Mouse (Mus musculus) intestine, embryonic 16.5 days (tissue): ENCODE measurements around the gene Lpin3. TPM values are rescaled to one million over a fixed set of nuclear protein-coding genes. Genes with fewer than 3 reads are reported as not detected.

ENCODE experiments used
- ATAC-seq: fragments of 200-750 bp; cut with Nextera tagmentation; 2 replicates; pipeline ENCODE4 v1.8.0; 2017; ENCODE audit warnings: moderate TSS enrichment, moderate library complexity
- H3K27ac ChIP-seq: fragments of 300-500 bp; sonication (generic); 2 replicates; pipeline ENCODE4 v1.5.1; 2014; ENCODE audit warnings: mild to moderate bottlenecking, low read length
- H3K27me3 ChIP-seq: fragments of 300-500 bp; sonication (generic); replicated peaks from 2 replicates; pipeline ENCODE4 v1.6.1; 2014; ENCODE audit warnings: low read length, control low read depth, mixed read lengths; ENCODE audit not compliant: control insufficient read depth, insufficient read depth
- H3K36me3 ChIP-seq: fragments of 300-500 bp; sonication (generic); 2 replicates; pipeline ENCODE4 v1.6.1; 2014; ENCODE audit warnings: low read length, control low read depth; ENCODE audit not compliant: control insufficient read depth, insufficient read depth
- H3K4me1 ChIP-seq: fragments of 300-500 bp; sonication (generic); 2 replicates; pipeline ENCODE4 v1.6.1; 2014; ENCODE audit warnings: low read length, control low read depth, mixed read lengths; ENCODE audit not compliant: control insufficient read depth, insufficient read depth
- H3K4me2 ChIP-seq: fragments of 300-500 bp; sonication (generic); 2 replicates; pipeline ENCODE4 v1.6.1; 2014; ENCODE audit warnings: low read depth, low read length, control low read depth
- H3K4me3 ChIP-seq: fragments of 300-500 bp; sonication (generic); 2 replicates; pipeline ENCODE4 v1.5.1; 2014; ENCODE audit warnings: mild to moderate bottlenecking, low read length
- H3K9ac ChIP-seq: fragments of 300-500 bp; sonication (generic); 2 replicates; pipeline ENCODE4 v1.6.1; 2014; ENCODE audit warnings: low read depth, low read length
- H3K9me3 ChIP-seq: fragments of 300-500 bp; sonication (generic); 2 replicates; pipeline ENCODE4 v1.6.1; 2016; ENCODE audit warnings: low read length, control low read depth; ENCODE audit not compliant: control insufficient read depth
- WGBS: fragments of 180-500 bp; shearing (Covaris S2); extraction: QIAGEN DNeasy Blood & Tissue Kit; methylation state at CpG from one replicate; pipeline ENCODE4 v1.1.7; 2014; 5-methylcytosine and 5-hydroxymethylcytosine counted together
- polyA plus RNA-seq: library from polyadenylated mRNA; unstranded; fragments of >200 nt; fragmentation: Nextera tagmentation; extraction: Ambion mirVana; gene quantifications from 2 replicates; pipeline ENCODE4 v1.2.1, GENCODE M21; 2015

The Lpin3 gene
- polyA plus RNA-seq, 1 experiment from 2014 or later = 11.9 TPM

DNA sequence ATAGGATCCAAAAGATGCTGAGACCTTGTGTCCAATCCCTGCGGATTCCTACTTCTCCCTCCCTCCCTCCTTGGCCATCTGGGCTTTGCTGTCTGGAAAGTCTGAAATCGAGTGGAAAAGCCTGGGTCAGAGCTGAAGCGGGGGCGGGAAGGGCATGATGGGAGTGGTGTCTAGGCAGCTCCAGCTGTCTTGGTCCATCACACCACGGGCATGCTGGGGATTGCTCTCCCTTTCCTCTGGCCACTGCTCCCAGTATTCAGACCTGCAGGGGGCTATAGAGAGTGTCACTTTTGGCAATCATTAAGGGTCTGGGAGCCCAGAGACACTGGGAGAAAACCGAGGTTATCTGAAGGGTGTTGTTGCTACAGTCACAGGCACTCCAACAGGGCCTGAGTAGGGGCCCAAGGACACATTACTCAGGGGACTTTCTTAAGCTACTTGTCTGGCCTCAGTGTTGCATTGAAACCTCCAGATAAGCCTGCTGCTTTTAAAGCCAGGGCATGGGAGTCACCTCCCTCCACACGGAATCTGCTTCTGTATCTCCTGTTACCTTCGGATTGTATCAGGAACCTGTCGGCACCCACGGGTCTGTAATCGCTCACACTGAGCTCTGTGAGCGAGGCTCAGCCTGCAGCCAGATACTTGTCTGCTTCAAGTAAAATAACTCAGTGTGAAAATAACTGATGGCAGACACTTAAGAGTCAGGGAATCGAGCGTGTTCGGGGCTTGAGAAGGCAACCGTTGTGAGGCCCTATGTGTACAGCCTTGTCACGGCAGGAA lies 60.6 kb downstream of the Lpin3 start:
- Histone ChIP-seq H3K4me1 (peaks cover 17% of the 10 kb centered on the region), H3K27ac (no peak overlapping the region), H3K36me3 (no peaks in the 10 kb centered on the region), H3K9ac (no peak overlapping the region), H3K4me3 (no peak overlapping the region), H3K4me2 (no peak overlapping the region), H3K27me3 (no peaks in the 10 kb centered on the region), H3K9me3 (no peaks in the 10 kb centered on the region)
- WGBS = 57% methylated on average over 17 of the region's 17 CpGs
- ATAC-seq = no peak

DNA sequence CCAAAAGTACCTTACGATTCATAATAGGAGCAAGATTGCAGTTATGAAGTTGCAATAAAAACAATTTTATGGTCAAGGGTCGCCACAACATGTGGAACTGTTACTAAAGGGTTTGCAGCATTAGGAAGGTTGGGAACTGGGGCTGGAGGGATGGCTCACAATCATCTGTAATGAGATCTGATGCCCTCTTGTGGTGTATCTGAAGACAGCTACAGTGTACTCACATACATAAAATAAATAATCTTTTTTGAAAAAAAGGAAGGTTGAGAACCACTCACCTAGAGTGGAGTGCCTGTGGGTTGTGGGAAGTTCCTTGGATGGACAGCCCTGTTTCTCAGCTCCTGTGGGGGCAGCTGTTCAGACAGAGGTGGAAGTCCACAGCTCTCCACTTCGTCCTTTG lies 62.0 kb downstream of the Lpin3 start:
- no peak overlapping the region for H3K27ac ChIP-seq
- H3K4me1 ChIP-seq = peaks cover 17% of the 10 kb centered on the region
- H3K9ac ChIP-seq = no peak overlapping the region
- no peaks in the 10 kb centered on the region for H3K9me3 ChIP-seq
- H3K4me3 ChIP-seq = no peak overlapping the region
- H3K4me2 ChIP-seq = no peak overlapping the region
- peak; percentile 36; the same call in 1 of the 2 replicates for ATAC-seq
- no peaks in the 10 kb centered on the region for H3K27me3 ChIP-seq
- 61% methylated on average over 3 of the region's 3 CpGs for WGBS
- no peaks in the 10 kb centered on the region for H3K36me3 ChIP-seq

GRCm38 (mm10) chr2:160951595-160951994 lies 71.1 kb downstream of the Lpin3 start:
- H3K4me3 ChIP-seq = no peak overlapping the region
- no peak for ATAC-seq
- no peak overlapping the region for H3K27ac ChIP-seq
- no peaks in the 10 kb centered on the region for H3K4me1 ChIP-seq
- WGBS = 83% methylated on average over 4 of the region's 4 CpGs
- 0 out of 2 replicates have a peak, but pooled peaks cover 8% of the 10 kb centered on the region for H3K36me3 ChIP-seq
- H3K9me3 ChIP-seq = no peaks in the 10 kb centered on the region
- no peaks in the 10 kb centered on the region for H3K27me3 ChIP-seq
- no peak overlapping the region for H3K4me2 ChIP-seq
- no peak overlapping the region for H3K9ac ChIP-seq

DNA sequence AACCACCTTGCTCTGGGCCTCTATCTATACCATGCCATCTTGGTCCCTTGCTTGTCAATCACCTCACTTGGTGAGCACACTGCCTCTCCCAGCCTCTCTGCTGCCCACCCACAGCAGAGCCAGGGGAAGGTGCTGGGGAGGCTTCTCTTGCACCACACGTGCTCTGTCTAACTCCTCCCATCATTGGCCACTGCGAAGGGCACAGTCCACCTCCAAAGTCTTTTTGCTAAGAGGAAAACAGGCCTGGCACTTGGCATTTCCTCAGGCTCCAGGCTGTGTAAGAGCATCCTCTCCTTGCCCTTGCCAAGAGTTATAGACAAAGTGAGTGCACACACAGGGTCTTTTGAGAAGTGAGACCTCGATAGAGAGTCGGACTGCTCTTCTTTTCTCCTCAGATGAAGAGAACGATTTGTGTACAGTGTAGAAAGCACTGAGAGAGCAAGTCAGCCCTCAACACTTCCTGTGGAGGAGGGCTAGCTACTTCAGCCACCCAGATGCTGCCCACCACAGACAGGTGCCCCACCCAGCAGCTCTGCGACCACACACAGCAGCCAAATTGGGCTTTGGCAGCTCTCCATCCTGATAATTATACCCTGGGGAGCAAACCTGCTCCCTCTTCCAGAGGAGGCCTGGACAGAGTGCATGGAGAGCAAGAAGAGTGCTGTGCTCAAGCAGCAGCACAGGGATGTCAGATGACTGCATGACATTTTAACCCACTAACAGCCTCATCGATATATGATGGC lies 72.8 kb downstream of the Lpin3 start:
- H3K27me3 ChIP-seq = no peaks in the 10 kb centered on the region
- H3K4me1 ChIP-seq = no peaks in the 10 kb centered on the region
- no peak overlapping the region for H3K27ac ChIP-seq
- 77% methylated on average over 7 of the region's 7 CpGs for WGBS
- H3K4me2 ChIP-seq = no peak overlapping the region
- ATAC-seq = no peak
- H3K9ac ChIP-seq = no peak overlapping the region
- H3K9me3 ChIP-seq = no peaks in the 10 kb centered on the region
- H3K4me3 ChIP-seq = no peak overlapping the region
- peaks cover 11% of the 10 kb centered on the region; the same call in 1 of the 2 replicates for H3K36me3 ChIP-seq

- Histone ChIP-seq H3K27ac (no peak overlapping the region), H3K9me3 (no peaks in the 10 kb centered on the region), H3K4me3 (no peak overlapping the region), H3K27me3 (no peaks in the 10 kb centered on the region), H3K4me1 (no peaks in the 10 kb centered on the region), H3K9ac (no peak overlapping the region), H3K36me3 (peaks cover 6% of the 10 kb centered on the region; the same call in 1 of the 2 replicates), H3K4me2 (no peak overlapping the region)
- 89% methylated on average over 3 of the region's 3 CpGs for WGBS
- ATAC-seq = no peak
Observed at GRCm38 (mm10) chr2:160954541-160954940, 74.1 kb downstream of the Lpin3 start.

GRCm38 (mm10) chr2:160955331-160955730 lies 74.9 kb downstream of the Lpin3 start:
- Histone ChIP-seq H3K4me1 (no peaks in the 10 kb centered on the region), H3K27me3 (no peaks in the 10 kb centered on the region), H3K9me3 (no peaks in the 10 kb centered on the region), H3K27ac (no peak overlapping the region), H3K9ac (no peak overlapping the region), H3K36me3 (peaks cover 10% of the 10 kb centered on the region), H3K4me3 (no peak overlapping the region), H3K4me2 (no peak overlapping the region)
- ATAC-seq = no peak
- WGBS = 69% methylated on average over 7 of the region's 7 CpGs

Other genes starting within 250 kb of the Lpin3 start
- 47.4 and 53.4 TPM in 2 replicates for gene Top1, start 234.8 kb upstream of the Lpin3 start, polyA plus RNA-seq
- gene Plcg1, start 149.4 kb upstream of the Lpin3 start, polyA plus RNA-seq = 16.5 and 20.0 TPM in 2 replicates
- 5.9 and 6.6 TPM in 2 replicates for gene Zhx3, start 7.7 kb upstream of the Lpin3 start, polyA plus RNA-seq
- 24.4 and 24.8 TPM in 2 replicates for gene Emilin3, start 31.7 kb downstream of the Lpin3 start, polyA plus RNA-seq
- 14.7 and 16.1 TPM in 2 replicates for gene Chd6, start 228.4 kb downstream of the Lpin3 start, polyA plus RNA-seq